Mouse (Mus musculus): ENCODE measurements around the gene Slc39a8. TPM values are rescaled to one million over a fixed set of nuclear protein-coding genes. Genes with fewer than 3 reads are reported as not detected.

Slc39a8 gene
- polyA plus RNA-seq, 1 experiment from 2014 or later = 45.1 TPM

- H3K36me3 ChIP-seq (replicated peaks) = peaks cover 30% of the 10 kb centered on the region
- ATAC-seq (ENCODE audit: insufficient read depth) = no peak
- peaks cover 60% of the 10 kb centered on the region for H3K4me1 ChIP-seq (replicated peaks)
Measured at GRCm38 (mm10) chr3:135826684-135827249, 1.7 kb downstream of the Slc39a8 start.

DNA sequence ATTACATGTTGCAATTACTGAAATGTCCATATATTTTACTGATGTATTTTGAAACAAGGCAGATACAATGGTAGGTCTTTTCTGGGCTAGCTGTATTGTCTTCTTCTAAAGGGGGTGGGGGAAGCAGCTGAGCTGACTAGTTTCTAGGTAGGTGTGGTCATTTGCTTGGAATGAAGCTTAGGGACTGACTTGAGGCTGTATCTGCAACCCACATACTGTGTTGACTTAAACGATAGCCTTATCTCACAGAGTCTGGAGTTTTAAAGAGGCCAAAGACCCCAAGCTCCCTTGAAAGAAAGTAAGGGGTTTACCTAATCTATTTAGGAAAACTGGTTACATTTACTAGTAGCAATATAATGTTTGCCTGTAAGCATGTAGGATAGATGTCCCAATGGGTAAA is 2.9 kb downstream of the Slc39a8 start:
- Histone ChIP-seq H3K4me1 (replicated peaks) (peaks cover 70% of the 10 kb centered on the region), H3K27ac (replicated peaks) (peak overlapping the region; percentile 97), H3K9me3 (replicated peaks) (no peaks in the 10 kb centered on the region), H3K9ac (peak overlapping the region; percentile 83), H3K27me3 (no peaks in the 10 kb centered on the region), H3K4me3 (replicated peaks) (peak overlapping the region; percentile 80), H3K4me2 (peak overlapping the region; percentile 98), H3K36me3 (replicated peaks) (peaks cover 41% of the 10 kb centered on the region)
- peak; percentile 54 for ATAC-seq (ENCODE audit: insufficient read depth)
- 11% methylated on average over 1 of the region's 1 CpGs for WGBS (ENCODE audit: insufficient replicate concordance)

More at GRCm38 (mm10) chr3:135826684-135827249, 1.7 kb downstream of the Slc39a8 start:
- H3K27ac ChIP-seq (replicated peaks) = peak overlapping the region; percentile 97
- H3K27me3 ChIP-seq = no peaks in the 10 kb centered on the region
- H3K9ac ChIP-seq = peak overlapping the region; percentile 83
- H3K9me3 ChIP-seq (replicated peaks) = no peaks in the 10 kb centered on the region
- WGBS (ENCODE audit: insufficient replicate concordance) = 5% methylated on average over 12 of the region's 12 CpGs
- H3K4me2 ChIP-seq = peak overlapping the region; percentile 98
- H3K4me3 ChIP-seq (replicated peaks) = peak overlapping the region; percentile 80

DNA sequence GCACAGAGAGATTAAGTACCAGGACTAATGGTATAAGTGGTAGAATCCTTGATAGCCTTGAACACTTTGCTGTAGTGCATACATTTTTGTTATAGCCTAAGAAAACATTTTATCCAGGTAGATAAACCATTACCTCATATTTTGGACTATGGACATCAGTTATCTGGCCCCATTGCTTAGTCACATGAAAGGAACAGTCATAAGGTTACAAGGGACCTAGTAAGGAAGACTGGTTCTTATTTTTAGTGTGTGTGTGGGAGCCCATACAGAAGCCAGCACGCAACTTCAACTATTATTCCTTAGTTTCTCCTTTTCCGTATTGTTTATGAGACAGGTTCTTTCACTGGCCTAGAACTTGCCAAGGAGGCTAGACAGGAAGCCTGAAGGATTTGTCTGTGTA is 7.4 kb downstream of the Slc39a8 start:
- no peaks in the 10 kb centered on the region for H3K9me3 ChIP-seq (replicated peaks)
- no peak overlapping the region for H3K9ac ChIP-seq
- H3K27ac ChIP-seq (replicated peaks) = no peak overlapping the region
- H3K36me3 ChIP-seq (replicated peaks) = peaks cover 61% of the 10 kb centered on the region
- 90% methylated on average over 2 of the region's 2 CpGs for WGBS (ENCODE audit: insufficient replicate concordance)
- no peak overlapping the region for H3K4me3 ChIP-seq (replicated peaks)
- H3K27me3 ChIP-seq = no peaks in the 10 kb centered on the region
- ATAC-seq (ENCODE audit: insufficient read depth) = no peak
- peaks cover 62% of the 10 kb centered on the region for H3K4me1 ChIP-seq (replicated peaks)
- no peak overlapping the region for H3K4me2 ChIP-seq

DNA sequence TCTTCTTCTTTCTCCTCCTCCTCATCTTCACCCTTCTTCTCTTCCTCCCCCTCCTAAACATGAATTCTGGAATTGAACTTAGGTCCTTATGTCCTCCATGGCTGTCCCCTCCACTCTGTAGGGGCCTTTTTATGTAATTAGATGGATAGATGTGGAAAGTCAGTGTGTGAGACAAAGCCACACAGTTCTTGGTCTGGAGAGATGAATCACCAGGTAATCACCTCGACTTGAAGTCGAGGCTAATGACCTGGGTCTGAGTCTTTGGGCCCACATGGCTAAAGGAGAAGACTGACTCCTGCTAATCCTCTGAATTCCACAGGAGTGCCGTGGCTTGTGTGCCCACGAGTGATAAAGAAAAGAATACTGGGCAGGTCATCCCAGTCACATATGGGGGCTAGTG is 7.8 kb downstream of the Slc39a8 start:
- H3K9me3 ChIP-seq (replicated peaks) = no peaks in the 10 kb centered on the region
- H3K4me1 ChIP-seq (replicated peaks) = peaks cover 58% of the 10 kb centered on the region
- peaks cover 61% of the 10 kb centered on the region for H3K36me3 ChIP-seq (replicated peaks)
- H3K4me2 ChIP-seq = no peak overlapping the region
- no peak overlapping the region for H3K4me3 ChIP-seq (replicated peaks)
- ATAC-seq (ENCODE audit: insufficient read depth) = no peak
- no peak overlapping the region for H3K27ac ChIP-seq (replicated peaks)
- no peak overlapping the region; the same call in 1 of the 2 replicates for H3K9ac ChIP-seq
- WGBS (ENCODE audit: insufficient replicate concordance) = 57% methylated on average over 4 of the region's 4 CpGs
- no peaks in the 10 kb centered on the region for H3K27me3 ChIP-seq

DNA sequence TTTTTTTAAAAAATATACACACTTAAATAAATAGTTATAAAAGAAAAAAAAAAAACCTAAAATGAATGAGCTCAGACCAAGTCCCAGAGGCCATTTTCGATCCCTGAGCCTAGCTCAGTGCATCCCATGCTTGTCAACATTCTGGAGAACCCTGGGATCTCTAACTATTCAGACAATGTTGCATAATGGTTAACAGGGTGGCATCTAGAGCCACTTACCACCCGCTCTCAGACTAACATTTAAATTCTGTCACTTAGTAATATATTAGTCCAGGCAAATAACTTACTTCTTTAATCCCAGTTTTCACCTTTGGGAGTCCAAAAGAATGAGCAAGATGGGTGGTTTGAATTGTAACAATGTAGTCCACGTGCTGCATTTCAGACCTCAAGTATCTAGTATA is 9.9 kb downstream of the Slc39a8 start:
- Histone ChIP-seq H3K27ac (replicated peaks) (no peak overlapping the region), H3K9ac (no peak overlapping the region), H3K4me3 (replicated peaks) (no peak overlapping the region), H3K36me3 (replicated peaks) (peaks cover 55% of the 10 kb centered on the region), H3K27me3 (no peaks in the 10 kb centered on the region), H3K9me3 (replicated peaks) (no peaks in the 10 kb centered on the region), H3K4me1 (replicated peaks) (peaks cover 44% of the 10 kb centered on the region), H3K4me2 (no peak overlapping the region)
- 81% methylated on average over 3 of the region's 3 CpGs for WGBS (ENCODE audit: insufficient replicate concordance)
- no peak for ATAC-seq (ENCODE audit: insufficient read depth)

DNA sequence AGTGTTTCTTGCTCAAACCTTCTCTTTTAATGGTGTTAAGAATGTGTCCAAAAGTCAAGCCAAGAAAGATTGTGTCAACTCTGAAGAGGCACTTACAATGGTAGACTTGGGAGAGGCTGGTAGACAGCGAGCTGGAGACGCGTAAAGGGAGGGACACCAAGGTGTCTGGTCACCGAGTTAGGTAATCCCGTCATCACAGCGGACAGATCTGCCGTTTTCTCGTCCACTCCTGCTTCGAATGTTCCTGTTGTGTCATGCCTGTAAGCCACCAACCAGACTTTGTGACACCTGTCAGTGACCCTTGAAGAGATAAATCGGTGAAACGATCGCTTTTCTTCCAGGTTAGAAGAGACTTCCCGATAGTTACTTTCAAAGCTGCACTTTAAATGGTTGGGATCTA is 14.5 kb downstream of the Slc39a8 start:
- Histone ChIP-seq H3K4me3 (replicated peaks) (no peak overlapping the region), H3K4me1 (replicated peaks) (peaks cover 54% of the 10 kb centered on the region), H3K9me3 (replicated peaks) (no peaks in the 10 kb centered on the region), H3K4me2 (no peak overlapping the region), H3K27me3 (no peaks in the 10 kb centered on the region), H3K27ac (replicated peaks) (no peak overlapping the region), H3K9ac (no peak overlapping the region), H3K36me3 (replicated peaks) (peaks cover 18% of the 10 kb centered on the region; the same call in 1 of the 2 replicates)
- ATAC-seq (ENCODE audit: insufficient read depth) = no peak
- 88% methylated on average over 13 of the region's 13 CpGs for WGBS (ENCODE audit: insufficient replicate concordance)

DNA sequence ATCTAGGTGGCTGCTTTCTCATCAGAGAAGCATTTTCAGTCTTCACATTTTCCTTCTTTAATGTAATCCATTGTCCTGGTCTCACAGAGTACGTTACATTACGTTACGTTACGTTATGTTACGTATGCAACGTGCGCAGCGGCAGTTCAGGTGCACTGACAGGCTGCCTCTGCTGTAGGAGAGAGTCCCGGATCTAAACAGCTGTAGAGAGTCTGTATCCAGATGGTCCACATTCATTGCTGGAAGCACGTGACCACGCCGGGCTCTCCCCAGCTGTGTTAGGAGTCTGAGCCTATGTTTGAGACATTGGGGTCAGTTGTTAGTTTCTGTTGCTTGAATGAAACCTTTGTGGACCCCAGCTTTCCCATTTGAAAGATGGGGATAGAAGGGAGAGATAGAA is 15.1 kb downstream of the Slc39a8 start:
- Histone ChIP-seq H3K36me3 (replicated peaks) (peaks cover 20% of the 10 kb centered on the region; the same call in 1 of the 2 replicates), H3K4me3 (replicated peaks) (no peak overlapping the region), H3K27me3 (no peaks in the 10 kb centered on the region), H3K4me1 (replicated peaks) (peaks cover 61% of the 10 kb centered on the region), H3K9ac (no peak overlapping the region), H3K4me2 (no peak overlapping the region), H3K9me3 (replicated peaks) (no peaks in the 10 kb centered on the region), H3K27ac (replicated peaks) (no peak overlapping the region)
- ATAC-seq (ENCODE audit: insufficient read depth) = no peak
- WGBS (ENCODE audit: insufficient replicate concordance) = 93% methylated on average over 12 of the region's 12 CpGs

DNA sequence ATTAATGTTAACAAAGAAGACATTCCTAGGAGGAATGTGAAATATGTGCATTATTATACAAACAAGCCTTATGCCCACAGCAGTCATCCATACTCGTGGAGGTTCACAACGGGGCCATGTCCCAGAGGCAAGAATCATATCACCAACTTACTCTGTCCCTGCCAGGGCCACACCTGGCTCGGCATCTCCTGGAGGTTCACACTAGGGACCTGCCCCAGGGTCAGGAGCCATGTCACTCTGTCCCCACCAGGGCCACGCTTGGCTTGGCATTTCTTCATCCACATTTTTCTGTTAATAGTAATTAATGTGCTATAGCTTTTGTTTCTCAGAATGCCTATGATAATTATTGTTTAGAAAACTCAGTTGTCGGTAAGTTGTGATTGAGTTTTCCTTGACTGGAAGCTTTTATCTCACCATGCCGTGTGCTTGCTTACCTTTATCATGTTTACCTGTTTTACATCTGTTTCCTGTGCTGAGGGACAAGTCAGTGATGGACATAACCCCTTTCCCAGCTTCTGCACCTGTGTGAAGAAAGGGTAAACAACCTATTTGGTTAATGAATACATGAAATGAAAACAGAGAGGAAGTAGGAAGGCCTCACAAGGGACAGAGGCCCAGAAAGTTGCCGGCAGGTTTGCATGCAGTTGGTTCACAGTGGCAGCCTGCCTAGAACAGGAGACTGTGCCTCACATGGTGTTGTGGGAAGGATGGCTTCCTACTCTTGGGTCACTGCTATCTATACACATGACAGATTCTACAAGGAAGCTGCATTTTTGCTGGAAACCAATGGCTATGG is 16.8 kb downstream of the Slc39a8 start:
- no peaks in the 10 kb centered on the region for H3K27me3 ChIP-seq
- no peak for ATAC-seq (ENCODE audit: insufficient read depth)
- peaks cover 18% of the 10 kb centered on the region; the same call in 1 of the 2 replicates for H3K36me3 ChIP-seq (replicated peaks)
- no peak overlapping the region for H3K4me3 ChIP-seq (replicated peaks)
- H3K27ac ChIP-seq (replicated peaks) = peak overlapping the region; percentile 77
- no peaks in the 10 kb centered on the region for H3K9me3 ChIP-seq (replicated peaks)
- H3K4me1 ChIP-seq (replicated peaks) = peaks cover 57% of the 10 kb centered on the region
- 38% methylated on average over 7 of the region's 7 CpGs for WGBS (ENCODE audit: insufficient replicate concordance)
- H3K4me2 ChIP-seq = 0 out of 2 replicates have a peak overlapping the region, but pooled peaks have one; percentile 8
- no peak overlapping the region for H3K9ac ChIP-seq

GRCm38 (mm10) chr3:135843181-135843580 is 18.1 kb downstream of the Slc39a8 start:
- H3K27me3 ChIP-seq = no peaks in the 10 kb centered on the region
- H3K4me3 ChIP-seq (replicated peaks) = peak overlapping the region; percentile 5; the same call in 1 of the 2 replicates
- ATAC-seq (ENCODE audit: insufficient read depth) = peak; percentile 69
- H3K9ac ChIP-seq = no peak overlapping the region
- peak overlapping the region; percentile 56 for H3K4me2 ChIP-seq
- no peaks in the 10 kb centered on the region for H3K9me3 ChIP-seq (replicated peaks)
- peaks cover 18% of the 10 kb centered on the region; the same call in 1 of the 2 replicates for H3K36me3 ChIP-seq (replicated peaks)
- H3K4me1 ChIP-seq (replicated peaks) = peaks cover 57% of the 10 kb centered on the region
- 24% methylated on average over 5 of the region's 5 CpGs for WGBS (ENCODE audit: insufficient replicate concordance)
- H3K27ac ChIP-seq (replicated peaks) = peak overlapping the region; percentile 77

- Histone ChIP-seq H3K27me3 (no peaks in the 10 kb centered on the region), H3K4me2 (peak overlapping the region; percentile 56), H3K4me1 (replicated peaks) (peaks cover 57% of the 10 kb centered on the region), H3K27ac (replicated peaks) (peak overlapping the region; percentile 77), H3K9me3 (replicated peaks) (no peaks in the 10 kb centered on the region), H3K9ac (no peak overlapping the region), H3K4me3 (replicated peaks) (peak overlapping the region; percentile 5; the same call in 1 of the 2 replicates), H3K36me3 (replicated peaks) (peaks cover 21% of the 10 kb centered on the region)
- ATAC-seq (ENCODE audit: insufficient read depth) = peak; percentile 95
- 30% methylated on average over 8 of the region's 8 CpGs for WGBS (ENCODE audit: insufficient replicate concordance)
Measured at GRCm38 (mm10) chr3:135843707-135844106, 18.6 kb downstream of the Slc39a8 start.

- Histone ChIP-seq H3K9ac (no peak overlapping the region), H3K4me1 (replicated peaks) (peaks cover 51% of the 10 kb centered on the region), H3K9me3 (replicated peaks) (no peaks in the 10 kb centered on the region), H3K4me3 (replicated peaks) (no peak overlapping the region), H3K4me2 (peak overlapping the region; percentile 56; the same call in 1 of the 2 replicates), H3K27me3 (no peaks in the 10 kb centered on the region), H3K27ac (replicated peaks) (peak overlapping the region; percentile 77), H3K36me3 (replicated peaks) (peaks cover 25% of the 10 kb centered on the region)
- WGBS (ENCODE audit: insufficient replicate concordance) = 34% methylated on average over 1 of the region's 1 CpGs
- ATAC-seq (ENCODE audit: insufficient read depth) = no peak
Measured at GRCm38 (mm10) chr3:135844835-135845234, 19.8 kb downstream of the Slc39a8 start.
